In the genomic region with DNA sequence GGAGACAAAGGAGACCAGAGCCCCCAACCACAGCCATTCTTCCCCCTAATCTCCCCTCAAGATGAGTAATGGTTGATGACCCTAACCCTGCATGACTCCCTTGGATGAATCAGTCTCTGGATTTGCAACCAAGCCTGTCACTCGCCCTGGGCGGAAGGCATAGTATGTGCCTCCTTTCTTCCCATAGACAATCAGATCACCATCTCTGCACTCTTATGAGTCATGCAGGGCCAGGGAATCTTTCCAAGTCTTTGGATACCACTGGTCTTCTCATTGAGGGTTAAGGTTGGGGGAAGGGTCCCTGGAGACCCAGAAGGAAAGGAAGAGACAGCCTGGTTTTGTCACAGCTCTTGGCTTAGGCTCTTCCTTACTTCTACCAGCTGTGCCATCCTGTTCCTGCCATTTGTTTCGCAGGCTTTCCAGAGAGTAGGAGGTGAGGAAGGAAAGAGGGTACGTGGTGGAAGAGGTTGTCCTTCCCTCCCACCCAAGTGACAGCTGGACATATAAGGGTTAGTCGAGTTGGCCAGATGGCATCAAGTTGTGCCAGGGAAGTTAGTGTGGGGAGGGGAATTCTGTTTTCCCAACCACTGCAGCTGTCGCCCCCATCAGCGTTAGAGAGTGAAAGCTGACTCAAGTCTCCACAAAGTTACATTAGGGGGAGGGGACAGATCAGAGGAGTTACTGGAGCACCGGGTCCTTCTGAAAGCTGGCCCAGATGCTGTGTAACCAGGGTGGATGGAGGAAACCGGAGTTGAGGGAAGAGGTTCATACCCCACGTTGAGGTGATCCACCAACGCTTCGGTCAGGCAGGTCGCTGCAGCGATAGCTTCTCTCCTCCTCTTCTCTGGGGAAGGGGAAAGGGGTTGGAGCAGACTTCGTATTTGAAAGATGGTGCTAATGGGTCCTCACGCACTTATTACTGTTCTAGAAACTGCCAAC, we compare ENCODE assay signal across 8 mouse cellular contexts. TPM values are rescaled to one million over a fixed set of nuclear protein-coding genes. Genes with fewer than 3 reads are reported as not detected.
DNase-seq lines count a peak whose midpoint lies in the region; ATAC-seq lines count a peak whose summit lies in the region.

No protein-coding gene starts in this region.

- H3K4me2 ChIP-seq in forebrain, embryonic 13.5 days: peak overlapping the region; percentile 71
- H3K4me2 ChIP-seq in liver, embryonic 13.5 days: peak overlapping the region; percentile 81

- H3K9me3 ChIP-seq in forebrain, embryonic 13.5 days (replicated peaks): no peaks in the 10 kb centered on the region
- H3K9me3 ChIP-seq in liver, embryonic 13.5 days (replicated peaks): no peaks in the 10 kb centered on the region

- H3K27me3 ChIP-seq in forebrain, embryonic 13.5 days: peaks cover 5% of the 10 kb centered on the region; the same call in 1 of the 2 replicates
- 0 out of 2 replicates have a peak, but pooled peaks cover 7% of the 10 kb centered on the region for H3K27me3 ChIP-seq in liver, embryonic 13.5 days

- H3K9ac ChIP-seq in forebrain, embryonic 13.5 days: peak overlapping the region; percentile 84
- H3K9ac ChIP-seq in liver, embryonic 13.5 days: peak overlapping the region; percentile 88

- H3K4me1 ChIP-seq in forebrain, embryonic 13.5 days: peaks cover 27% of the 10 kb centered on the region
- H3K4me1 ChIP-seq in liver, embryonic 13.5 days (replicated peaks): peaks cover 48% of the 10 kb centered on the region

- H3K4me3 ChIP-seq in forebrain, embryonic 13.5 days: peak overlapping the region; percentile 81
- H3K4me3 ChIP-seq in liver, embryonic 13.5 days (replicated peaks): peak overlapping the region; percentile 90

- peak; percentile 44 to 52 for DNase-seq in layer of hippocampus, adult 18-20 months (ENCODE audit: low spot score in 2 of 2)
- DNase-seq in layer of hippocampus, postnatal 36 days: no peak
- DNase-seq in adrenal gland, adult 2 months: peak; percentile 77
- DNase-seq in liver, embryonic 13.5 days: no peak
- no peak for DNase-seq in ovary, postnatal 14 days (ENCODE audit: low spot score)
- no peak for DNase-seq in embryo, embryonic 10.5 days (ENCODE audit: low spot score)

- H3K27ac ChIP-seq in forebrain, embryonic 13.5 days: no peak overlapping the region; the same call in 1 of the 2 replicates
- H3K27ac ChIP-seq in liver, embryonic 13.5 days: no peak overlapping the region

- peaks cover 25% of the 10 kb centered on the region for H3K36me3 ChIP-seq in forebrain, embryonic 13.5 days (ENCODE audit: poor library complexity, severe bottlenecking)
- peaks cover 8% of the 10 kb centered on the region for H3K36me3 ChIP-seq in liver, embryonic 13.5 days

- WGBS in forebrain, embryonic 13.5 days: 73% methylated on average over 16 of the region's 16 CpGs
- 67% methylated on average over 16 of the region's 16 CpGs for WGBS in liver, embryonic 13.5 days (ENCODE audit: insufficient replicate concordance)

- ATAC-seq in forebrain, embryonic 13.5 days: no peak; the same call in 1 of the 2 replicates
- ATAC-seq in liver, embryonic 13.5 days (ENCODE audit: low read depth): no peak
- ATAC-seq in CD4-positive, CD25-positive, alpha-beta regulatory T cell, adult 4 months: no peak

RNA-seq across cellular contexts. Expression of a gene that starts 0.5 kb away (rescaled TPM):
- total RNA-seq in layer of hippocampus, adult 18-20 months (2021): 1 to 10 TPM; 7.1 to 8.1 TPM
- 1 to 10 TPM; 6.4 to 8.9 TPM for total RNA-seq in layer of hippocampus, postnatal 36 days (2021)
- total RNA-seq in adrenal gland, adult 2 months (2021): 10 to 100 TPM; 11.2 to 15.9 TPM
- polyA plus RNA-seq in adrenal gland, adult 2 months (2012; rRNA removed): 24.3 and 29.3 TPM in 2 replicates
- polyA plus RNA-seq in forebrain, embryonic 13.5 days (2015; fragmentation: Nextera tagmentation; extraction: Ambion mirVana): 10.7 and 16.0 TPM in 2 replicates
- polyA plus RNA-seq in liver, embryonic 13.5 days (2015; fragmentation: Nextera tagmentation; extraction: Ambion mirVana): 10.5 and 10.6 TPM in 2 replicates
- polyA plus RNA-seq in CD4-positive, CD25-positive, alpha-beta regulatory T cell, adult 4 months (2017; shearing (Covaris generic)): 10 to 100 TPM; 12.4 to 23.7 TPM

RNA-seq across cellular contexts. Expression of a gene that starts 1.7 kb away (rescaled TPM):
- total RNA-seq in layer of hippocampus, adult 18-20 months (2021): 10 to 100 TPM; 94.9 to 98.7 TPM
- total RNA-seq in layer of hippocampus, postnatal 36 days (2021): 10 to 100 TPM; 92.9 to 94.1 TPM
- 100 to 1,000 TPM; 174 to 223 TPM for total RNA-seq in adrenal gland, adult 2 months (2021)
- polyA plus RNA-seq in adrenal gland, adult 2 months (2012; rRNA removed): 99.2 and 115 TPM in 2 replicates
- polyA plus RNA-seq in forebrain, embryonic 13.5 days (2015; fragmentation: Nextera tagmentation; extraction: Ambion mirVana): 241 and 243 TPM in 2 replicates
- polyA plus RNA-seq in liver, embryonic 13.5 days (2015; fragmentation: Nextera tagmentation; extraction: Ambion mirVana): 81.9 and 87.1 TPM in 2 replicates
- 100 to 1,000 TPM; 227 to 233 TPM for polyA plus RNA-seq in CD4-positive, CD25-positive, alpha-beta regulatory T cell, adult 4 months (2017; shearing (Covaris generic))

RNA-seq across cellular contexts. Expression of a gene that starts 11.5 kb away (rescaled TPM):
- total RNA-seq in layer of hippocampus, adult 18-20 months (2021): 10 to 100 TPM; 29.7 to 30.0 TPM
- total RNA-seq in layer of hippocampus, postnatal 36 days (2021): 10 to 100 TPM; 30.1 to 35.4 TPM
- total RNA-seq in adrenal gland, adult 2 months (2021): 10 to 100 TPM in 1 of 2 experiments, 1 to 10 TPM in 1; 8.4 to 25.6 TPM
- 19.6 and 32.5 TPM in 2 replicates for polyA plus RNA-seq in adrenal gland, adult 2 months (2012; rRNA removed)
- 0.63 and 0.83 TPM in 2 replicates for polyA plus RNA-seq in forebrain, embryonic 13.5 days (2015; fragmentation: Nextera tagmentation; extraction: Ambion mirVana)
- polyA plus RNA-seq in liver, embryonic 13.5 days (2015; fragmentation: Nextera tagmentation; extraction: Ambion mirVana): 0.12 and 0.41 TPM in 2 replicates
- polyA plus RNA-seq in CD4-positive, CD25-positive, alpha-beta regulatory T cell, adult 4 months (2017; shearing (Covaris generic)): 1 to 10 TPM; 2.9 to 3.1 TPM

RNA-seq across cellular contexts. Expression of a gene that starts 21.4 kb away (rescaled TPM):
- 10 to 100 TPM; 74.2 to 79.4 TPM for total RNA-seq in layer of hippocampus, adult 18-20 months (2021)
- total RNA-seq in layer of hippocampus, postnatal 36 days (2021): 10 to 100 TPM; 77.8 to 79.7 TPM
- 100 to 1,000 TPM; 279 to 433 TPM for total RNA-seq in adrenal gland, adult 2 months (2021)
- polyA plus RNA-seq in adrenal gland, adult 2 months (2012; rRNA removed): 38.2 and 44.2 TPM in 2 replicates
- polyA plus RNA-seq in forebrain, embryonic 13.5 days (2015; fragmentation: Nextera tagmentation; extraction: Ambion mirVana): 127 and 130 TPM in 2 replicates
- polyA plus RNA-seq in liver, embryonic 13.5 days (2015; fragmentation: Nextera tagmentation; extraction: Ambion mirVana): 118 and 119 TPM in 2 replicates
- polyA plus RNA-seq in CD4-positive, CD25-positive, alpha-beta regulatory T cell, adult 4 months (2017; shearing (Covaris generic)): under 1 TPM; 0.51 to 0.65 TPM

RNA-seq across cellular contexts. Expression of a gene that starts 30.6 kb away (rescaled TPM):
- 10 to 100 TPM; 18.2 to 18.9 TPM for total RNA-seq in layer of hippocampus, adult 18-20 months (2021)
- 10 to 100 TPM; 20.4 to 22.7 TPM for total RNA-seq in layer of hippocampus, postnatal 36 days (2021)
- 1 to 10 TPM; 1.8 to 2.3 TPM for total RNA-seq in adrenal gland, adult 2 months (2021)
- 0.55 and 0.99 TPM in 2 replicates for polyA plus RNA-seq in adrenal gland, adult 2 months (2012; rRNA removed)
- 8.9 and 9.0 TPM in 2 replicates for polyA plus RNA-seq in forebrain, embryonic 13.5 days (2015; fragmentation: Nextera tagmentation; extraction: Ambion mirVana)
- polyA plus RNA-seq in liver, embryonic 13.5 days (2015; fragmentation: Nextera tagmentation; extraction: Ambion mirVana): 0.43 and 0.66 TPM in 2 replicates
- 1 to 10 TPM; 7.9 to 8.1 TPM for polyA plus RNA-seq in CD4-positive, CD25-positive, alpha-beta regulatory T cell, adult 4 months (2017; shearing (Covaris generic))

Comparison
In these comparisons a context has a peak if more than half of its experiments do, and no peak if none do; other contexts are left out.
1. DNase-seq: peak in layer of hippocampus, adult 18-20 months (2 of 2) and adrenal gland, adult 2 months (single experiment); none in layer of hippocampus, postnatal 36 days (0 of 2), liver, embryonic 13.5 days (single experiment), ovary, postnatal 14 days (single experiment) and embryo, embryonic 10.5 days (single experiment).